Mouse (Mus musculus) stomach, embryonic 16.5 days (tissue): ENCODE measurements around the gene Prkaca. TPM values are rescaled to one million over a fixed set of nuclear protein-coding genes. Genes with fewer than 3 reads are reported as not detected.
A peak's percentile ranks its signal among the peaks of the same experiment; 100 is the strongest.

Experiments
- ATAC-seq: fragments of 200-750 bp; cut with Nextera tagmentation; 2 replicates; pipeline ENCODE4 v1.8.0; 2017; ENCODE audit warnings: moderate number of reproducible peaks, moderate TSS enrichment; ENCODE audit not compliant: insufficient read depth, low FRiP score
- H3K27ac ChIP-seq: fragments of 300-500 bp; sonication (generic); 2 replicates; pipeline ENCODE4 v1.5.1; 2014; ENCODE audit warnings: low read length
- H3K27me3 ChIP-seq: fragments of 300-500 bp; sonication (generic); 2 replicates; pipeline ENCODE4 v1.6.1; 2014; ENCODE audit warnings: low read length, control low read depth, mixed read lengths; ENCODE audit not compliant: control insufficient read depth, insufficient read depth
- H3K36me3 ChIP-seq: fragments of 300-500 bp; sonication (generic); 2 replicates; pipeline ENCODE4 v1.6.1; 2014; ENCODE audit warnings: low read length; ENCODE audit not compliant: control insufficient read depth, insufficient read depth
- H3K4me1 ChIP-seq: fragments of 300-500 bp; sonication (generic); 2 replicates; pipeline ENCODE4 v1.6.1; 2014; ENCODE audit warnings: low read length, control low read depth, mixed read lengths; ENCODE audit not compliant: control insufficient read depth, insufficient read depth
- H3K4me2 ChIP-seq: fragments of 300-500 bp; sonication (generic); 2 replicates; pipeline ENCODE4 v1.6.1; 2014; ENCODE audit warnings: low read depth, low read length, mixed read lengths
- H3K4me3 ChIP-seq: fragments of 300-500 bp; sonication (generic); replicated peaks from 2 replicates; pipeline ENCODE4 v1.5.1; 2014; ENCODE audit warnings: mild to moderate bottlenecking, low read length
- H3K9ac ChIP-seq: fragments of 300-500 bp; sonication (generic); 2 replicates; pipeline ENCODE4 v1.6.1; 2014; ENCODE audit warnings: low read length
- H3K9me3 ChIP-seq: fragments of 300-500 bp; sonication (generic); replicated peaks from 2 replicates; pipeline ENCODE4 v1.6.1; 2016; ENCODE audit warnings: low read length, control low read depth; ENCODE audit not compliant: control insufficient read depth
- WGBS: fragments of 180-500 bp; shearing (Covaris S2); extraction: QIAGEN DNeasy Blood & Tissue Kit; methylation state at CpG from one replicate; pipeline ENCODE4 v1.1.7; 2014; 5-methylcytosine and 5-hydroxymethylcytosine counted together
- polyA plus RNA-seq: library from polyadenylated mRNA; unstranded; fragments of >200 nt; fragmentation: Nextera tagmentation; extraction: Ambion mirVana; gene quantifications from 2 replicates; pipeline ENCODE4 v1.2.1, GENCODE M21; 2015

The Prkaca gene
- polyA plus RNA-seq, 1 experiment from 2014 or later: 79.8 TPM

DNA sequence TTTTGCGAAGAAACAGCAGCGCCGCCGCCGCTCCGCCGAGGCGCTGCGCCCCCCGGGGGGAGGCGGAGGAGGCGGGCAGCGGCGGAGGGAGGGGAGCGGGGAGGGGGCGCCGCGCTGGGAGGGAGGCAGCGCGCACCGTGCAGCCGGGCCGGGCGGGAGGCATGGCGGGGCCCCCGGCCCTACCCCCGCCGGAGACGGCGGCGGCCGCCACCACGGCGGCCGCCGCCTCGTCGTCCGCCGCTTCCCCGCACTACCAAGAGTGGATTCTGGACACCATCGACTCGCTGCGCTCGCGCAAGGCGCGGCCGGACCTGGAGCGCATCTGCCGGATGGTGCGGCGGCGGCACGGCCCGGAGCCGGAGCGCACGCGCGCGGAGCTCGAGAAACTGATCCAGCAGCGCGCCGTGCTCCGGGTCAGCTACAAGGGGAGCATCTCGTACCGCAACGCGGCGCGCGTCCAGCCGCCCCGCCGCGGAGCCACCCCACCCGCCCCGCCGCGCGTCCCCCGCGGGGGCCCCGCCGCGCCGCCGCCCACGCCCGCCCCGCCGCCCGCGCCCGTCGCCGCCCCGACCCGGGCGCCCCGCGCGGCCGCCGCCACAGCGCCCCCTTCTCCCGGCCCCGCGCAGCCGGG is 24.8 kb downstream of the Prkaca start, which contains the start of gene Samd1:
Gene Samd1 (plus strand): TSS at position 162 of the 631 bp plus-strand sequence.
- H3K9me3 ChIP-seq: no peaks in the 10 kb centered on the region
- H3K4me1 ChIP-seq: peaks cover 20% of the 10 kb centered on the region
- H3K4me2 ChIP-seq: peak within 1 kb of the TSS; percentile 86
- peak within 1 kb of the TSS; percentile 89 for H3K9ac ChIP-seq
- peaks cover 7% of the 10 kb centered on the region; the same call in 1 of the 2 replicates for H3K36me3 ChIP-seq
- peak within 1 kb of the TSS; percentile 98 for H3K27ac ChIP-seq
- H3K4me3 ChIP-seq: peak within 1 kb of the TSS; percentile 83
- ATAC-seq: no peak
- WGBS: under 1% methylated on average over 68 of the region's 112 CpGs
- no peaks in the 10 kb centered on the region for H3K27me3 ChIP-seq

DNA sequence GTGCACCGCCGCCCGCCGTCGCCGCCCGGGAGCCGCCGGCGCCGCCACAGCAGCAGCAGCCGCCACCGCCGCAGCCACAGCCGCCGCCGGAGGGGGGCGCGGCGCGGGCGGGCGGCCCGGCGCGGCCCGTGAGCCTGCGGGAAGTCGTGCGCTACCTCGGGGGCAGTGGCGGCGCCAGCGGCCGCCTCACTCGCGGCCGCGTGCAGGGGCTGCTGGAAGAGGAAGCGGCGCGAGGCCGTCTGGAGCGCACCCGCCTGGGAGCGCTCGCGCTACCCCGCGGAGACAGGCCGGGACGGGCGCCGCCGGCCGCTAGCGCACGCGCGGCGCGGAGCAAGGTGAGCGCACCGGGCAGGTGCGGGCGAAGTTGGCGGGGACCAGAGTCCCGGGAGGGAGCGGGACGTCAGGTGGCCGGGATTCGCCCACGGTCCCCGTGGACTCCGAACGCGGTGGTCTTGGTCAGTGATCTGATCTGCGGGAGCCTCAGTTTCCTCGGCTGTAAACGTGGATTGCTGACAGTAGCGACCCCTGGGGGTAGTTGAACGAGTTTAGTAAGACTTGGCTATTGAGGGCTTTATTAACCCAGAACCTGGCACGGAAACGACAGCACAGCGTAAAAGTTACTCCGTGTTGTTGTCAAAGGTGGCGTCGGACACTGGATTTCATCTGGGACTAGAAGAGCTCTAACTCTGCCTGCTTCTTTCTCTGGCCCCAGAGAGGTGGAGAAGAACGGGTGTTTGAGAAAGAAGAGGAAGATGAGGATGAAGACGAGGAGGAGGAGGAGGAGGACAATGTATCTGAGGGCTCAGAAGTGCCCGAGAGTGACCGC is 25.7 kb downstream of the Prkaca start:
- no peak for ATAC-seq
- Histone ChIP-seq H3K36me3 (peaks cover 7% of the 10 kb centered on the region; the same call in 1 of the 2 replicates), H3K27ac (peak overlapping the region; percentile 98), H3K27me3 (no peaks in the 10 kb centered on the region), H3K9me3 (no peaks in the 10 kb centered on the region), H3K4me2 (peak overlapping the region; percentile 84), H3K4me1 (peaks cover 20% of the 10 kb centered on the region), H3K9ac (peak overlapping the region; percentile 89), H3K4me3 (peak overlapping the region; percentile 83)
- 2% methylated on average over 69 of the region's 92 CpGs for whole genome bisulfite sequencing

DNA sequence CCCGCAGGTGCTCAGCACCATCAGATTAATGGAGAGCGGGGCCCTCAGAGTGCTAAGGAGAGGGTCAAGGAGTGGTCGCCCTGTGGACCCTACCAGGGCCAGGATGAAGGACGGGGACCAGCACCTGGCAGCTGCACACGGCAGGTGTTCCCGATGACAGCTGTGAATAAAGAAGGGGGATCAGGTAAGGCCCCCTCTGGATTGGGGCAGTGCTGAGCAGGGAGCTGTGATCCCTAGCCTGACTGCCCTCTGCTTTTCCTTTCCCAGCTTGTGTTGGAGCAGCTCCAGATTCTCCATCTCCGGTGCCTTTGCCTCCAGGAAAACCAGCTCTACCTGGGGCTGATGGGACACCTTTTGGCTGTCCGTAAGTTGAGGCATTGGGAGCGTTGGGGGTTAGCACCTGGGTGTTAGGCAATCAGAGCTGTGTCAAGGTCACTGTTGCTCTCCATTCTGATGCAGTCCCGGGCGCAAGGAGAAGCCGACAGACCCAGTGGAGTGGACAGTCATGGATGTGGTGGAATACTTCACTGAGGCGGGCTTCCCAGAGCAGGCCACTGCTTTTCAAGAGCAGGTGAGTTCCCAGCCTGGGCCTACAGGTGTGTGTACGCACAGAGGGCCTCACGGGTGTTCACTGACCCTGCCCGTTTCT is 26.4 kb downstream of the Prkaca start:
- ATAC-seq: no peak
- Histone ChIP-seq H3K27me3 (no peaks in the 10 kb centered on the region), H3K9ac (peak overlapping the region; percentile 89), H3K36me3 (peaks cover 7% of the 10 kb centered on the region; the same call in 1 of the 2 replicates), H3K4me2 (peak overlapping the region; percentile 84), H3K27ac (no peak overlapping the region; the same call in 1 of the 2 replicates), H3K4me1 (peaks cover 25% of the 10 kb centered on the region), H3K4me3 (peak overlapping the region; percentile 83), H3K9me3 (no peaks in the 10 kb centered on the region)
- WGBS: 59% methylated on average over 16 of the region's 16 CpGs

DNA sequence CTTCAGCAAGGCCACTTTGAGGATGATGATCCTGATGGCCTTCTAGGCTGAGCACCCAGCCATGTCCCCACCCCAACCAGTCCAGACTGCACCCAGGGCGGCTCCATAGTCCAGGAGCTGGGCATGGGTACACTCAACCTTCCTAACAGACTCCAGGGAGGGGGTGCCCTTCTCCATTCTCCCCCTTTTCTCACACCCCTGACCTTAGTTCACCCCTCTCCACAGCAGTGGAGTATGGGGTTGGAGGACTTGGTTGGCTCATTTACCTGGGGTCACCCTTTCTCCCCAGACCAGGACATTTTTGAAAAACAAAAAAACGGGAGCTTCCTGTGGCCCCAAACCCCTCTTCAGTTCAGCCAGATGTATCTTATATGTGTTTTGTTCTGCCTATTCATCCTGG is 27.0 kb downstream of the Prkaca start:
- no peak overlapping the region for H3K4me3 ChIP-seq
- H3K9me3 ChIP-seq: no peaks in the 10 kb centered on the region
- H3K4me1 ChIP-seq: peaks cover 28% of the 10 kb centered on the region
- 87% methylated on average over 2 of the region's 2 CpGs for WGBS
- H3K9ac ChIP-seq: no peak overlapping the region
- H3K4me2 ChIP-seq: no peak overlapping the region; the same call in 1 of the 2 replicates
- peaks cover 7% of the 10 kb centered on the region; the same call in 1 of the 2 replicates for H3K36me3 ChIP-seq
- H3K27me3 ChIP-seq: no peaks in the 10 kb centered on the region
- no peak for ATAC-seq
- H3K27ac ChIP-seq: no peak overlapping the region

DNA sequence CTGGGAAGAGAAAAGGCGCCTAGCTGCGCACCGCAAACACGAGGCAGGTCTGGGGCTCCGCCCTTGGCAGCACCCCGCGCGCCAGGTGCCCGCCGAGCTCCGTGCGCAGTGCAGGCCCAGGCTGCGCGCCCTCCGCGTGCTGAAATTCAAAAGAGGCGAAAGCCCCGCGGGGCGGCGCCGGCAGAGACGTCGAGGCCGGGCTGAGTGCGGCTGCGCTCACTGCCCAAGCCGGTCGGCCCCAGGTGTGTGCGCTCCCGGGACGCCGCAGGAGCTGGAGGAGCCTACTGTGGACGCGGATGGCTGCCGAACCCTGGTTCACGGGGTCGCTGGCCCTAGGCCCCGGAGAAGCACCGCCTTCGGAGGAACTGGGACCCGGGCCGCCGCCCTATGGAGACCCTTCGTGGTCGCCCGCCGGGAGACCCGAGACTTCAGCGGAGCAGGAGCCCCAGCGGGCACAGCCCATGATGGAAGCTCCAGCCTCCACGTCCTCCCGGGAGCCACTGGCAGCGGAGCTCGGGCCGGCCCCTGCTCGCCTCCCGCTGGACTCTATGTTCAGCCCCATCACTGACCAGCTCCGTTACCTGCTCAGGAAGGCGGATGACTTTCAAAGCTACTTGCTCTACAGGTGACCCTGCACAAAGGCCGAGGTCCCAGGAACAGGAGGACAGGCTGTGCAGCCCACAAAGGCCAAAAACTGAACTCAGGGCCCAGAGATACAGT is 28.6 kb downstream of the Prkaca start, which contains the start of gene 1700067K01Rik:
Gene 1700067K01Rik (plus strand): TSS at position 222 of the 720 bp plus-strand sequence.
- Histone ChIP-seq H3K36me3 (peaks cover 7% of the 10 kb centered on the region; the same call in 1 of the 2 replicates), H3K9me3 (no peaks in the 10 kb centered on the region), H3K9ac (peak within 1 kb of the TSS; percentile 31; the same call in 1 of the 2 replicates), H3K27ac (no peak within 1 kb of the TSS), H3K4me3 (no peak within 1 kb of the TSS), H3K27me3 (no peaks in the 10 kb centered on the region), H3K4me2 (peak within 1 kb of the TSS; percentile 21; the same call in 1 of the 2 replicates), H3K4me1 (peaks cover 28% of the 10 kb centered on the region)
- no peak for ATAC-seq
- 41% methylated on average over 61 of the region's 61 CpGs for WGBS

DNA sequence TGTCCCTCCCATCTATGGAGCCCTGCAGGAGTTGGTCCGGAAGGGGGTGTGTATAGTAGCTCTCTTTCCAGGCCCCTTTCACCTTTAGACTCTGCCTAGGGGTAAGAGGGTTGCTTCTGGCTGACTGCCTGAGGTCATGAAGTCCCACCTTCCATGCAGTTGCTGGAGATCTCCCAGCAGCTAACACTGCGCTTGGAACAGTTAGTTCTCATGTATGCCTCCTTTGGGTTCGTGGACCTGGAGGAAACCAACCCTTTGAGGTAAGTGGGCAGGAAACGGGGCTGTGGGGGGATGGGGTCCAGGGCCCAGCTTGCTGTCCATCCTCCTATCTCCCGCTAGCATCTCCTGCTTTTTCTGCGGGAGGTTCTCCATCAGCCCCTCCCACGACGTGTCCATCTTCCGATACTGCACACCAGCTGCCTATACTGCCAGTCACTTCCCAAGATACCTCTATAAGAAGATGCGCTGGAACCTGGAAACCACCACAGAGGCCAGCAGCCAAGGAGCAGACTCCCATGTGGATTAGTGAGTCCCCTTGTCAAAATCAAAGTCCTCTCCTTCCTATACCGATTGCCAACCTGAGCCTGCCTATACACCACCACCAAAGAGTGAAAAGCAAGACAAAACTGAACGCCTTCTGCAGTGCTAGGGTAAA is 30.3 kb downstream of the Prkaca start:
- Histone ChIP-seq H3K9ac (no peak overlapping the region), H3K4me1 (peaks cover 28% of the 10 kb centered on the region), H3K36me3 (peaks cover 7% of the 10 kb centered on the region; the same call in 1 of the 2 replicates), H3K9me3 (no peaks in the 10 kb centered on the region), H3K27me3 (no peaks in the 10 kb centered on the region), H3K27ac (no peak overlapping the region), H3K4me2 (no peak overlapping the region), H3K4me3 (no peak overlapping the region)
- WGBS: 70% methylated on average over 12 of the region's 12 CpGs
- no peak for ATAC-seq

DNA sequence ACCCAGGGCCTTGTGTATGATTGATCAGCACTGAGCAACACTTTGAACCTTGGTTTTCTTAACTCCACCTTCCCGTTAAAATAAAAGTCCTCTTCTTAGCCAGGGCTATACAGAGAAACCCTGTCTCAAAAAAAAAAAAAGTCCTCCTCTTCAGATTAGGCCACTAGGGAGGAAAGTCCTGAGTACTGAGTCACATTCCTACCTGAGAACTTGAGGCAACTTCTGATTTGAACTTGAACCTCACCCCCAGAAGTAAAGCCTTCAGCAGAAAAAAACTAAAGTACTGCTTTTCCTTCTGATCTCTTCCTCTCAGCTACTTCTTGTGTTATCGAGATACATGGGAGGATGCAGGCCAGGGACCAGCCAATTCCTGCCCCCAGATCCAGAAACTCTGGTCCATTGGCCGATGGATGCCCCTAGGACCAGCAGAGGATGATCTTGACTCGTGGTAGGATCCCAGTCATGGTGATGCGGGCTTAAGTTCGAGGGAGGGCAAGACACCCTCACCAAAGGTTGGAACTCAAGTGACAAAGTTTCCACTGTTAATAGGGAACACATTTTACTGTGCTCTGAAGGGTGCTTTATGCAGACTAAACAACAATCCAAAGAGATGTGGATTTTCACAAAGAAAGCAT is 30.9 kb downstream of the Prkaca start:
- H3K27ac ChIP-seq: no peak overlapping the region
- no peak for ATAC-seq
- H3K4me2 ChIP-seq: peak overlapping the region; percentile 88
- 78% methylated on average over 6 of the region's 6 CpGs for WGBS
- no peaks in the 10 kb centered on the region for H3K9me3 ChIP-seq
- peak overlapping the region; percentile 81 for H3K9ac ChIP-seq
- peak overlapping the region; percentile 65 for H3K4me3 ChIP-seq
- H3K4me1 ChIP-seq: peaks cover 26% of the 10 kb centered on the region
- peaks cover 7% of the 10 kb centered on the region; the same call in 1 of the 2 replicates for H3K36me3 ChIP-seq
- H3K27me3 ChIP-seq: no peaks in the 10 kb centered on the region
